Mouse (Mus musculus) hindbrain, postnatal 0 days (tissue): ENCODE data around the gene Zfp879. TPM values are rescaled to one million over a fixed set of nuclear protein-coding genes. Genes with fewer than 3 reads are reported as not detected.

Source experiments
- ATAC-seq: fragments of 200-750 bp; cut with Nextera tagmentation; 2 replicates; pipeline ENCODE4 v1.8.0; 2017; ENCODE audit warnings: mild to moderate bottlenecking, moderate TSS enrichment, moderate library complexity
- DNase-seq: peaks from one replicate; pipeline ENCODE4 v3.0.0-alpha.2; 2015; ENCODE audit warnings: low spot score
- H3K27ac ChIP-seq: fragments of 300-500 bp; sonication (generic); 2 replicates; pipeline ENCODE4 v1.5.1; 2014; ENCODE audit warnings: mild to moderate bottlenecking
- H3K27me3 ChIP-seq: fragments of 300-500 bp; sonication (generic); 2 replicates; pipeline ENCODE4 v1.6.1; 2014; ENCODE audit warnings: low read length, mixed read lengths; ENCODE audit not compliant: insufficient read depth
- H3K36me3 ChIP-seq: fragments of 300-500 bp; sonication (generic); 2 replicates; pipeline ENCODE4 v1.6.1; 2014; ENCODE audit warnings: low read length, mixed read lengths; ENCODE audit not compliant: insufficient read depth
- H3K4me1 ChIP-seq: fragments of 300-500 bp; sonication (generic); 2 replicates; pipeline ENCODE4 v1.6.1; 2014; ENCODE audit warnings: antibody characterized with exemption, low read length, mixed read lengths; ENCODE audit not compliant: insufficient read depth
- H3K4me2 ChIP-seq: fragments of 300-500 bp; sonication (generic); 2 replicates; pipeline ENCODE4 v1.6.1; 2014; ENCODE audit warnings: low read depth, mild to moderate bottlenecking, low read length, moderate library complexity, mixed read lengths
- H3K4me3 ChIP-seq: fragments of 300-500 bp; sonication (generic); 2 replicates; pipeline ENCODE4 v1.5.1; 2014; ENCODE audit warnings: low read length
- H3K9ac ChIP-seq: fragments of 300-500 bp; sonication (generic); replicated peaks from 2 replicates; pipeline ENCODE4 v1.6.1; 2014; ENCODE audit warnings: mild to moderate bottlenecking, low read length, moderate library complexity, mixed read lengths
- H3K9me3 ChIP-seq: fragments of 300-500 bp; sonication (generic); 2 replicates; pipeline ENCODE4 v1.6.1; 2016; ENCODE audit warnings: low read length, mixed read lengths
- CTCF ChIP-seq: IDR thresholded peaks from 2 replicates; pipeline ENCODE4 v1.5.1; 2016; ENCODE audit warnings: antibody characterized with exemption, control low read depth, low read depth
- WGBS: fragments of 180-500 bp; shearing (Covaris S2); extraction: QIAGEN DNeasy Blood & Tissue Kit; methylation state at CpG from one replicate; pipeline ENCODE4 v1.1.7; 2014; 5-methylcytosine and 5-hydroxymethylcytosine counted together
- polyA plus RNA-seq: library from polyadenylated mRNA; unstranded; fragments of >200 nt; fragmentation: Nextera tagmentation; extraction: Ambion mirVana; gene quantifications from 2 replicates; pipeline ENCODE4 v1.2.1, GENCODE M21; 2015
- total RNA-seq: library from RNA; depleted of rRNA; stranded (reverse); fragments of >200 nt; gene quantifications from 2 replicates; pipeline ENCODE4 v1.2.3, GENCODE M21; 2014; rRNA removed

Zfp879 gene
- 2.4 and 3.2 TPM in 2 replicates for total RNA-seq
- 0.85 and 1.1 TPM in 2 replicates for polyA plus RNA-seq

- Histone ChIP-seq H3K9me3 (no peaks in the 10 kb centered on the region), H3K36me3 (no peaks in the 10 kb centered on the region), H3K27ac (peak within 1 kb of the TSS; percentile 74; the same call in 1 of the 2 replicates), H3K4me2 (peak within 1 kb of the TSS; percentile 72), H3K9ac (peak within 1 kb of the TSS; percentile 58), H3K27me3 (no peaks in the 10 kb centered on the region), H3K4me1 (peaks cover 9% of the 10 kb centered on the region), H3K4me3 (peak within 1 kb of the TSS; percentile 49)
- WGBS: 16% methylated on average over 22 of the region's 22 CpGs
- peak; percentile 97 for ATAC-seq
- DNase-seq: peak; percentile 98
- no peak for TF ChIP-seq CTCF
Measured at GRCm38 (mm10) chr11:50841023-50841735, at the start of gene Zfp879. Gene Zfp879 (minus strand): TSS chr11:50841552.

DNA sequence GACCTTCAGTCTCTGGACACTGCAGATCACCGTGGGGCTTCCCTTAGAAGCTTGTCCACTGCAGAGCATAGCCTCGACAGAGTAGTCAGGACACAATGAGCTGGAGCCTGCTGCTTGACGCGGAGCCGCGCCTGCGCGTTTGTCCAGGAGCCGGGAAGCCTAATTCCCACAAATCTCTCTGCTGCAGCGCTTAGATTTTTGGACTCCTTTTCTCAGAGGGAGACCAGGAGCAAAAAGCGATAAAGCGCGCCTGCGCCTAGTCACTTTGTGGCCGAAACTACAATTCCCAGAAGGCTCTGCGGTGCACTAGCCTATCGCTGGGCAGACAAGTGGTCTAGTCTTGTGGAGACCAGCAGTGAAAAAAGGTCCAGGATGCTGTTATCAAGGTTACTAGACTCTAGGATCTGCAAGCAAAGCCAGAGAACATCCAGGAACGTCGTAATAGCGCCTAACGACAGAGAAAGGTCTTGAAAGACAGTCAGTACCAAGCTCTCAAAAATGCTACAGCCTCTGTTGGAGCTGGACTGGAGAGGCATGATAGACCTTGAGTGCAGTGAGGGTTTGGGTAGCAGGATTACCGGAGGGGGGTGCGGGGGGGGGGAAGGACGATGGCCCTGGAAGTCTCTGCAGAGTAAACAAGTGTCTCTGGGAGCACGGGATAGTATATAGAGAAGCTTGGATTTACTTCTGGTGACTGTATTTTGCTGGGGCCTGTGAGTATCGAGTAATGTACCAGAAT, 46.2 kb upstream of the Zfp879 start, which contains the start of gene Zfp454:
Gene Zfp454 (minus strand): TSS at position 262 of the 739 bp plus-strand sequence.
- ATAC-seq (peak; percentile 97), DNase-seq (peak; percentile 98)
- Histone ChIP-seq H3K27ac (peak within 1 kb of the TSS; percentile 62), H3K4me1 (peaks cover 6% of the 10 kb centered on the region; the same call in 1 of the 2 replicates), H3K27me3 (no peaks in the 10 kb centered on the region), H3K36me3 (peaks cover 14% of the 10 kb centered on the region), H3K9me3 (0 out of 2 replicates have a peak, but pooled peaks cover 2% of the 10 kb centered on the region), H3K4me3 (peak within 1 kb of the TSS; percentile 38), H3K4me2 (peak within 1 kb of the TSS; percentile 80), H3K9ac (peak within 1 kb of the TSS; percentile 45)
- TF ChIP-seq CTCF: no peak
- WGBS: 6% methylated on average over 26 of the region's 26 CpGs

- Histone ChIP-seq H3K9ac (peak overlapping the region; percentile 45), H3K4me1 (peaks cover 6% of the 10 kb centered on the region; the same call in 1 of the 2 replicates), H3K27ac (peak overlapping the region; percentile 62), H3K4me2 (peak overlapping the region; percentile 80), H3K9me3 (0 out of 2 replicates have a peak, but pooled peaks cover 2% of the 10 kb centered on the region), H3K4me3 (peak overlapping the region; percentile 38), H3K36me3 (peaks cover 18% of the 10 kb centered on the region), H3K27me3 (no peaks in the 10 kb centered on the region)
- TF ChIP-seq CTCF: no peak
- 17% methylated on average over 10 of the region's 10 CpGs for WGBS
- ATAC-seq (peak; percentile 9; the same call in 1 of the 2 replicates), DNase-seq (peak; percentile 10)
Measured at GRCm38 (mm10) chr11:50886933-50887293, 45.6 kb upstream of the Zfp879 start.

- Histone ChIP-seq H3K4me3 (peak overlapping the region; percentile 38), H3K9ac (peak overlapping the region; percentile 45; the same call in 1 of the 2 replicates), H3K4me2 (peak overlapping the region; percentile 80), H3K27me3 (no peaks in the 10 kb centered on the region), H3K9me3 (0 out of 2 replicates have a peak, but pooled peaks cover 2% of the 10 kb centered on the region), H3K4me1 (peaks cover 6% of the 10 kb centered on the region; the same call in 1 of the 2 replicates), H3K27ac (no peak overlapping the region), H3K36me3 (peaks cover 18% of the 10 kb centered on the region)
- no peak for TF ChIP-seq CTCF
- WGBS: 41% methylated on average over 8 of the region's 8 CpGs
- DNase-seq (no peak), ATAC-seq (no peak)
Measured at GRCm38 (mm10) chr11:50886231-50886932, 45.0 kb upstream of the Zfp879 start.

GRCm38 (mm10) chr11:50883756-50884155, 42.4 kb upstream of the Zfp879 start:
- no peak overlapping the region for H3K4me2 ChIP-seq
- H3K27me3 ChIP-seq: no peaks in the 10 kb centered on the region
- ATAC-seq (no peak), DNase-seq (no peak)
- no peak overlapping the region for H3K9ac ChIP-seq
- H3K4me3 ChIP-seq: no peak overlapping the region
- H3K9me3 ChIP-seq: 0 out of 2 replicates have a peak, but pooled peaks cover 5% of the 10 kb centered on the region
- no peak overlapping the region for H3K27ac ChIP-seq
- peaks cover 33% of the 10 kb centered on the region for H3K36me3 ChIP-seq
- peaks cover 6% of the 10 kb centered on the region; the same call in 1 of the 2 replicates for H3K4me1 ChIP-seq
- WGBS: 80% methylated on average over 3 of the region's 3 CpGs
- TF ChIP-seq CTCF: peak; percentile 42

DNA sequence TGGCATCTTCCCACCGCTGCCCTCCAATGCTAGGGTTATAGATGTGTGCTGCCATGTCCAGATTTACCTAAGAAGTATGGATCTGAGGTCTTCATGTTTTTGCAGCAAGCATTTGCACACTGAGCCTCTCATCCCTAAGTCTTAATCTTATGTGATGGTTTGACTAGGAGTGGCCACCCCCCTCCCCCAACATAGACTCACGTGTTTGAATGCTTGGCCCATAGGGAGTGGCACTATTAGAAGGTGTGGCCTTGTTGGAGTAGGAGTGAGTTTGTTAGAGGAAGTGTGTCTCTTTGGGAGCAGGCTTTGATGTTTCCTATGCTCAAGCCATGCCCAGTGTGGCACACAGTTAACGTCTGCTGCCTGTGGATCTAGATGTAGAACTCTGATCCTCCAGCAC, 37.3 kb upstream of the Zfp879 start:
- Histone ChIP-seq H3K27me3 (no peaks in the 10 kb centered on the region), H3K27ac (no peak overlapping the region), H3K9me3 (peaks cover 9% of the 10 kb centered on the region; the same call in 1 of the 2 replicates), H3K9ac (no peak overlapping the region), H3K4me2 (no peak overlapping the region), H3K36me3 (peaks cover 38% of the 10 kb centered on the region), H3K4me3 (no peak overlapping the region), H3K4me1 (no peaks in the 10 kb centered on the region)
- 96% methylated on average over 3 of the region's 3 CpGs for WGBS
- TF ChIP-seq CTCF: no peak
- no peak for DNase-seq
- no peak for ATAC-seq
